Comparison of ENCODE assay signal across 25 mouse cellular contexts in genomic region chr4:139807820-139808219, GRCm38 (mm10). TPM values are rescaled to one million over a fixed set of nuclear protein-coding genes. Genes with fewer than 3 reads are reported as not detected.
DNase-seq lines count a peak whose midpoint lies in the region; ATAC-seq and TF ChIP-seq lines count a peak whose summit lies in the region.
"Had no signal": no experiment of that assay in that cellular context is flagged by ENCODE, and none has a peak within 500 bp of the region (broad histone marks: within the 10 kb centered on the region; RNA-seq: fewer than 3 reads in every experiment).

No protein-coding gene starts in this region.

- H3K9ac ChIP-seq in forebrain, postnatal 0 days: no peak overlapping the region
- H3K9ac ChIP-seq in embryonic facial prominence, embryonic 12.5 days: no peak overlapping the region
- no peak overlapping the region for H3K9ac ChIP-seq in forebrain, embryonic 15.5 days (replicated peaks)
- no peak overlapping the region for H3K9ac ChIP-seq in midbrain, embryonic 15.5 days
- H3K9ac ChIP-seq: limb, embryonic 12.5 days; liver, embryonic 13.5 days; stomach, embryonic 15.5 days had no signal

- no peak overlapping the region for H3K4me2 ChIP-seq in forebrain, postnatal 0 days (ENCODE audit: low read depth)
- no peak overlapping the region for H3K4me2 ChIP-seq in embryonic facial prominence, embryonic 12.5 days (replicated peaks)
- no peak overlapping the region for H3K4me2 ChIP-seq in forebrain, embryonic 15.5 days (replicated peaks)
- H3K4me2 ChIP-seq in midbrain, embryonic 15.5 days: no peak overlapping the region
- H3K4me2 ChIP-seq: limb, embryonic 12.5 days; liver, embryonic 13.5 days; lung, embryonic 14.5 days; stomach, embryonic 15.5 days had no signal

- no peaks in the 10 kb centered on the region for H3K36me3 ChIP-seq in forebrain, embryonic 10.5 days (replicated peaks)
- H3K36me3 ChIP-seq in forebrain, postnatal 0 days (ENCODE audit: insufficient read depth): no peaks in the 10 kb centered on the region
- no peaks in the 10 kb centered on the region for H3K36me3 ChIP-seq in embryonic facial prominence, embryonic 12.5 days
- H3K36me3 ChIP-seq in forebrain, embryonic 15.5 days: no peaks in the 10 kb centered on the region
- H3K36me3 ChIP-seq in midbrain, embryonic 15.5 days (replicated peaks): no peaks in the 10 kb centered on the region
- H3K36me3 ChIP-seq: heart, embryonic 10.5 days; limb, embryonic 12.5 days; liver, embryonic 13.5 days; stomach, embryonic 15.5 days had no signal

- WGBS in forebrain, embryonic 10.5 days: 5% methylated on average over 10 of the region's 10 CpGs
- 11% methylated on average over 10 of the region's 10 CpGs for WGBS in forebrain, postnatal 0 days
- WGBS in embryonic facial prominence, embryonic 12.5 days: 13% methylated on average over 10 of the region's 10 CpGs
- 6% methylated on average over 10 of the region's 10 CpGs for WGBS in forebrain, embryonic 15.5 days
- 7% methylated on average over 10 of the region's 10 CpGs for WGBS in midbrain, embryonic 15.5 days

- TF ChIP-seq CTCF in forebrain, postnatal 0 days (IDR thresholded peaks at IDR 0.05; ENCODE audit: low read depth): no peak

- peaks cover 90% of the 10 kb centered on the region for H3K4me1 ChIP-seq in forebrain, embryonic 10.5 days
- H3K4me1 ChIP-seq in forebrain, postnatal 0 days (ENCODE audit: insufficient read depth): no peaks in the 10 kb centered on the region; the same call in 1 of the 2 replicates
- peaks cover 37% of the 10 kb centered on the region for H3K4me1 ChIP-seq in embryonic facial prominence, embryonic 12.5 days
- peaks cover 41% of the 10 kb centered on the region for H3K4me1 ChIP-seq in forebrain, embryonic 15.5 days
- peaks cover 30% of the 10 kb centered on the region for H3K4me1 ChIP-seq in midbrain, embryonic 15.5 days
- H3K4me1 ChIP-seq: liver, embryonic 13.5 days had no signal

- peaks cover 98% of the 10 kb centered on the region for H3K27me3 ChIP-seq in forebrain, embryonic 10.5 days (ENCODE audit: poor library complexity, severe bottlenecking)
- H3K27me3 ChIP-seq in forebrain, postnatal 0 days (ENCODE audit: insufficient read depth, low read length): peaks cover 11% of the 10 kb centered on the region
- H3K27me3 ChIP-seq in embryonic facial prominence, embryonic 12.5 days: peaks cover 82% of the 10 kb centered on the region
- H3K27me3 ChIP-seq in forebrain, embryonic 15.5 days: peaks cover 30% of the 10 kb centered on the region
- peaks cover 44% of the 10 kb centered on the region for H3K27me3 ChIP-seq in midbrain, embryonic 15.5 days (replicated peaks)

- DNase-seq in forebrain, embryonic 10.5 days (ENCODE audit: extremely low spot score, low spot score): no peak
- no peak for DNase-seq in forebrain, postnatal 0 days
- DNase-seq in ovary, postnatal 36 days (ENCODE audit: low spot score): no peak
- DNase-seq: adrenal gland, postnatal 25 days; cerebellum, adult 11 months; cerebellum, postnatal 10 days; kidney, adult 11 months; liver, embryonic 13.5 days; lung, embryonic 14.5 days; lung, postnatal 4 days; thymus, adult 18-20 months; thymus, postnatal 4 days had no signal

- H3K4me3 ChIP-seq in forebrain, embryonic 10.5 days: peak overlapping the region; percentile 34; the same call in 1 of the 2 replicates
- H3K4me3 ChIP-seq in forebrain, postnatal 0 days (ENCODE audit: low read depth, low read length): no peak overlapping the region
- no peak overlapping the region for H3K4me3 ChIP-seq in embryonic facial prominence, embryonic 12.5 days
- H3K4me3 ChIP-seq in forebrain, embryonic 15.5 days: no peak overlapping the region
- H3K4me3 ChIP-seq in midbrain, embryonic 15.5 days: no peak overlapping the region
- H3K4me3 ChIP-seq: erythroblast, embryonic 14.5 days; limb, embryonic 12.5 days; liver, embryonic 13.5 days; stomach, embryonic 15.5 days had no signal

- ATAC-seq in forebrain, postnatal 0 days: no peak
- no peak for ATAC-seq in embryonic facial prominence, embryonic 12.5 days (ENCODE audit: insufficient number of reproducible peaks, insufficient read depth, low FRiP score, low TSS enrichment)
- ATAC-seq in forebrain, embryonic 15.5 days (replicated peaks): no peak
- ATAC-seq in midbrain, embryonic 15.5 days (replicated peaks): no peak
- no peak for ATAC-seq in frontal cortex, adult (ENCODE audit: low TSS enrichment)

- H3K27ac ChIP-seq in forebrain, embryonic 10.5 days: peak overlapping the region; percentile 76
- no peak overlapping the region for H3K27ac ChIP-seq in forebrain, postnatal 0 days (ENCODE audit: low read depth, low read length)
- peak overlapping the region; percentile 17; the same call in 1 of the 2 replicates for H3K27ac ChIP-seq in embryonic facial prominence, embryonic 12.5 days
- peak overlapping the region; percentile 42; the same call in 1 of the 2 replicates for H3K27ac ChIP-seq in forebrain, embryonic 15.5 days (replicated peaks)
- peak overlapping the region; percentile 66 for H3K27ac ChIP-seq in midbrain, embryonic 15.5 days
- H3K27ac ChIP-seq: heart, embryonic 10.5 days; limb, embryonic 12.5 days; liver, embryonic 13.5 days; stomach, embryonic 15.5 days had no signal

- H3K9me3 ChIP-seq in forebrain, embryonic 10.5 days: no peaks in the 10 kb centered on the region
- no peaks in the 10 kb centered on the region for H3K9me3 ChIP-seq in forebrain, postnatal 0 days (ENCODE audit: low read length)
- H3K9me3 ChIP-seq in embryonic facial prominence, embryonic 12.5 days: no peaks in the 10 kb centered on the region
- H3K9me3 ChIP-seq in forebrain, embryonic 15.5 days: no peaks in the 10 kb centered on the region
- H3K9me3 ChIP-seq in midbrain, embryonic 15.5 days: no peaks in the 10 kb centered on the region
- H3K9me3 ChIP-seq: heart, embryonic 10.5 days; limb, embryonic 12.5 days; liver, embryonic 13.5 days; stomach, embryonic 15.5 days had no signal

RNA-seq across cellular contexts. Expression of gene Pax7, which starts 25.5 kb away (rescaled TPM):
- 2.2 and 2.4 TPM in 2 replicates for polyA plus RNA-seq in forebrain, embryonic 10.5 days (2016; fragmentation: Nextera tagmentation; extraction: Ambion mirVana)
- 0.05 and 0.31 TPM in 2 replicates for total RNA-seq in forebrain, postnatal 0 days (2014; rRNA removed)
- not detected in 2 replicates for polyA plus RNA-seq in forebrain, postnatal 0 days (2015; fragmentation: Nextera tagmentation; extraction: Ambion mirVana)
- polyA plus RNA-seq in embryonic facial prominence, embryonic 12.5 days (2016; fragmentation: Nextera tagmentation; extraction: Ambion mirVana): 1.3 and 1.4 TPM in 2 replicates
- polyA plus RNA-seq in forebrain, embryonic 15.5 days (2015; fragmentation: Nextera tagmentation; extraction: Ambion mirVana): 0.08 TPM in 1 of 2 replicates, not detected in the other
- 3.5 and 3.8 TPM in 2 replicates for polyA plus RNA-seq in midbrain, embryonic 15.5 days (2015; fragmentation: Nextera tagmentation; extraction: Ambion mirVana)
- total RNA-seq: adrenal gland, postnatal 25 days; CH12.LX; MEL had no signal
- polyA plus RNA-seq: erythroblast, embryonic 14.5 days; gonadal fat pad, adult 2 months; heart, postnatal 0 days; kidney, embryonic 16.5 days; liver, embryonic 13.5 days; lung, embryonic 14.5 days had no signal
